Mouse (Mus musculus) liver, embryonic 16.5 days (tissue): Measurements from ENCODE around the gene Mapk12. TPM values are rescaled to one million over a fixed set of nuclear protein-coding genes. Genes with fewer than 3 reads are reported as not detected.

Source experiments
- ATAC-seq: fragments of 200-750 bp; cut with Nextera tagmentation; 2 replicates; pipeline ENCODE4 v1.8.0; 2017; ENCODE audit warnings: low read depth, mild to moderate bottlenecking, moderate number of reproducible peaks, moderate library complexity
- H3K27ac ChIP-seq: fragments of 300-500 bp; sonication (generic); 2 replicates; pipeline ENCODE4 v1.5.1; 2014; ENCODE audit warnings: mild to moderate bottlenecking, low read length
- H3K27me3 ChIP-seq: fragments of 300-500 bp; sonication (generic); 2 replicates; pipeline ENCODE4 v1.6.1; 2014; ENCODE audit warnings: low read depth, low read length, mixed read lengths; ENCODE audit not compliant: control insufficient read depth, insufficient read depth
- H3K36me3 ChIP-seq: fragments of 300-500 bp; sonication (generic); 2 replicates; pipeline ENCODE4 v1.6.1; 2014; ENCODE audit warnings: mild to moderate bottlenecking; ENCODE audit not compliant: control insufficient read depth, insufficient read depth
- H3K4me1 ChIP-seq: fragments of 300-500 bp; sonication (generic); 2 replicates; pipeline ENCODE4 v1.6.1; 2014; ENCODE audit warnings: low read depth, low read length, mixed read lengths; ENCODE audit not compliant: control insufficient read depth
- H3K4me2 ChIP-seq: fragments of 300-500 bp; sonication (generic); 2 replicates; pipeline ENCODE4 v1.6.1; 2014; ENCODE audit warnings: low read depth, low read length, mixed read lengths
- H3K4me3 ChIP-seq: fragments of 300-500 bp; sonication (generic); 2 replicates; pipeline ENCODE4 v1.5.1; 2014; ENCODE audit warnings: low read depth, mild to moderate bottlenecking, low read length
- H3K9ac ChIP-seq: fragments of 300-500 bp; sonication (generic); 2 replicates; pipeline ENCODE4 v1.6.1; 2014; ENCODE audit warnings: low read depth, low read length
- H3K9me3 ChIP-seq: fragments of 300-500 bp; sonication (generic); replicated peaks from 2 replicates; pipeline ENCODE4 v1.6.1; 2016; ENCODE audit warnings: low read length; ENCODE audit not compliant: control insufficient read depth
- WGBS: fragments of 180-500 bp; shearing (Covaris S2); extraction: QIAGEN DNeasy Blood & Tissue Kit; methylation state at CpG from one replicate; pipeline ENCODE4 v1.1.7; 2014; ENCODE audit not compliant: insufficient replicate concordance; 5-methylcytosine and 5-hydroxymethylcytosine counted together
- polyA plus RNA-seq: library from polyadenylated mRNA; unstranded; fragments of >200 nt; fragmentation: Nextera tagmentation; extraction: Ambion mirVana; gene quantifications from 2 replicates; pipeline ENCODE4 v1.2.1, GENCODE M21; 2015

Gene Mapk12
- polyA plus RNA-seq, 1 experiment from 2014 or later = 1.9 TPM

GRCm38 (mm10) chr15:89179630-89179964 is 39.1 kb upstream of the Mapk12 start:
- Histone ChIP-seq H3K27me3 (peaks cover 36% of the 10 kb centered on the region), H3K4me1 (peaks cover 25% of the 10 kb centered on the region), H3K36me3 (no peaks in the 10 kb centered on the region), H3K4me2 (peak overlapping the region; percentile 54), H3K27ac (peak overlapping the region; percentile 92), H3K9ac (peak overlapping the region; percentile 8), H3K9me3 (no peaks in the 10 kb centered on the region), H3K4me3 (peak overlapping the region; percentile 62)
- ATAC-seq = no peak
- WGBS = 18% methylated on average over 6 of the region's 6 CpGs

DNA sequence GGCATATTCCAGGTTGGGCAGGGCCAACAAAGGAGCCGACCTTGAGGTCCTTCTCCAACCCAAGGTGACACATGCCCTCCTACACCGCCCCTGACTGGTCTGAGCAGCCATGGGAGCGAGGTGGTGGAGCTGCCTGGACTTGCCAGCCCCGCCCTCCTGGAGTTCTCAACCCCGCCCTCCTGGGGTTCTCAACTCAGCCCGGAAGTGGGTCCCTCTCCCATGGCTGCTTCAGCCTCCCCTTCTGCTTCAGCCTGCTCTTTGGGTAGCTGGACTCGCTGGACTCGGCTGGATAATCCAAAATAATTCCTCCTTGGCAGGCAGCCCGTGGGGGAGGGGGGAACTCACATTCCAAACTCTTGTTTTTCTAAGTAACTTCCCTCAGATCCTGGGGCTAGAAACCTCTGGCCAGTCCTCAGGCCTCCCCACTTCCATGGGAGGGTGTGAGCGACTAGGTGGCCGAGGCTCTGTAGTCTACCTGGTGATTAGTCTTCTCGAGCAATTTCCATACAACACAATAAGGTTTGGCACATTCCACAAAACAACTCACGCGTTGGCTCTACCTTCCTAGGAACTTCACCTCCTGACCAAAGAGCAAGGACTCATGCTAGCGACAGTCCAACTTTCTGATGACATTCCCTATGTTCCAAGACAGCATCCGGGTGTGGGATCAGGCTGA is 38.6 kb upstream of the Mapk12 start:
- WGBS = 9% methylated on average over 16 of the region's 16 CpGs
- Histone ChIP-seq H3K4me2 (peak overlapping the region; percentile 54), H3K9ac (peak overlapping the region; percentile 28), H3K27me3 (peaks cover 41% of the 10 kb centered on the region), H3K4me1 (peaks cover 30% of the 10 kb centered on the region), H3K36me3 (no peaks in the 10 kb centered on the region), H3K4me3 (peak overlapping the region; percentile 62), H3K27ac (peak overlapping the region; percentile 92), H3K9me3 (no peaks in the 10 kb centered on the region)
- peak; percentile 44 for ATAC-seq

DNA sequence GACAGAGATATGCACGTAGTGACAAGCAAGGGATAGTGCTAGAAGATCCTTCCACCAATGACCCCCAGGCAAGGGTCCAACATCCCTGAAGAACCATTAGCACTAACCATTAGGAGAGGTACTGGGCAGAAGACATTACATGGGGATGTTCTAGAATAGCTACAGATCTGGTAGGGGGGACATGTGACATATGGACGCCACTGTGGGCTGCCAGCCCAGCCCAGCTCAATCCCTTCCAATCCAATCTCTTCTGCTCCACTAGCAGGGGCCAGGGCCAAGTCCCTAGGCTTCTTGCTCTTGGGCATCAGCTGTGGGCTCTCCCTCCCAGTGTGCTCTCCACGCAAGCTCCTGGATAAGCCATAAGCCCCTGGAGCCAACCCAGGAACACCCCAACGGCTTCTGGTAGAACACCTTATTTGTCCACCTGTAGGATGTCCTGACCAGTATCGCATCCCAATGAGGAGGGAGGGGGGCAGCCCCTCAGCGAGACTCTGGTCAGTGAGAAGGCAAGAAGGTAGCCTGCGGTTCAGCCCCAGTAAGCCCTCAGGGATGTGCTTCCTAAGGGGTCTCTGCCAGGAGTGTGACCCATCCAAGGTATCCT is 37.9 kb upstream of the Mapk12 start:
- Histone ChIP-seq H3K27ac (peak overlapping the region; percentile 92), H3K4me3 (peak overlapping the region; percentile 62), H3K9me3 (no peaks in the 10 kb centered on the region), H3K27me3 (peaks cover 49% of the 10 kb centered on the region), H3K9ac (peak overlapping the region; percentile 28; the same call in 1 of the 2 replicates), H3K36me3 (no peaks in the 10 kb centered on the region), H3K4me2 (peak overlapping the region; percentile 54), H3K4me1 (peaks cover 30% of the 10 kb centered on the region)
- 59% methylated on average over 7 of the region's 7 CpGs for WGBS
- no peak for ATAC-seq

GRCm38 (mm10) chr15:89177576-89178259 is 37.2 kb upstream of the Mapk12 start:
- Histone ChIP-seq H3K36me3 (no peaks in the 10 kb centered on the region), H3K4me3 (no peak overlapping the region), H3K9ac (peak overlapping the region; percentile 41; the same call in 1 of the 2 replicates), H3K27ac (peak overlapping the region; percentile 92), H3K9me3 (no peaks in the 10 kb centered on the region), H3K27me3 (peaks cover 55% of the 10 kb centered on the region), H3K4me2 (peak overlapping the region; percentile 54), H3K4me1 (peaks cover 30% of the 10 kb centered on the region)
- ATAC-seq = peak; percentile 63
- WGBS = 20% methylated on average over 4 of the region's 4 CpGs

DNA sequence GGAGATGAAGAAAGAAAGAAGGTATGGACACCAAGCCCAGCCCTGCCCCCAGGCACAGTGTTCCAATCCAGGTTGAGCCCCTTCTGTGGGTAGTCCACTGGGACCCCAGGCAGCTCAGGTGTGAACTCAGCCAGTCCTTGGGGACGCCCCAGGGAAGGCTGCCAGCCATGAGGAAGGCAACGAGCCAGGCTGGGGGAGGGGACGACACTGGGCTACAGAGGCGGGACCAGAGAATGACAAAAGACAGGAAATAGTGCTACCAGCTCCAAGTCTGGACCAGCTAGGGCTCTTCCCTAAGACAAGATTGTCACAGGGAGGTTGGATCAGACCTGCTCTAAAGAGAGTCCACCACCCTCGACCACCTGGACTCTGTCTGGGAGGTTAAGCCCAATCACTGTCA is 36.6 kb upstream of the Mapk12 start:
- H3K27ac ChIP-seq = peak overlapping the region; percentile 92
- peaks cover 36% of the 10 kb centered on the region for H3K4me1 ChIP-seq
- peak overlapping the region; percentile 41; the same call in 1 of the 2 replicates for H3K9ac ChIP-seq
- H3K36me3 ChIP-seq = no peaks in the 10 kb centered on the region
- H3K9me3 ChIP-seq = no peaks in the 10 kb centered on the region
- WGBS = 6% methylated on average over 5 of the region's 5 CpGs
- H3K27me3 ChIP-seq = peaks cover 61% of the 10 kb centered on the region
- H3K4me3 ChIP-seq = no peak overlapping the region
- peak overlapping the region; percentile 54 for H3K4me2 ChIP-seq
- peak; percentile 17; the same call in 1 of the 2 replicates for ATAC-seq

DNA sequence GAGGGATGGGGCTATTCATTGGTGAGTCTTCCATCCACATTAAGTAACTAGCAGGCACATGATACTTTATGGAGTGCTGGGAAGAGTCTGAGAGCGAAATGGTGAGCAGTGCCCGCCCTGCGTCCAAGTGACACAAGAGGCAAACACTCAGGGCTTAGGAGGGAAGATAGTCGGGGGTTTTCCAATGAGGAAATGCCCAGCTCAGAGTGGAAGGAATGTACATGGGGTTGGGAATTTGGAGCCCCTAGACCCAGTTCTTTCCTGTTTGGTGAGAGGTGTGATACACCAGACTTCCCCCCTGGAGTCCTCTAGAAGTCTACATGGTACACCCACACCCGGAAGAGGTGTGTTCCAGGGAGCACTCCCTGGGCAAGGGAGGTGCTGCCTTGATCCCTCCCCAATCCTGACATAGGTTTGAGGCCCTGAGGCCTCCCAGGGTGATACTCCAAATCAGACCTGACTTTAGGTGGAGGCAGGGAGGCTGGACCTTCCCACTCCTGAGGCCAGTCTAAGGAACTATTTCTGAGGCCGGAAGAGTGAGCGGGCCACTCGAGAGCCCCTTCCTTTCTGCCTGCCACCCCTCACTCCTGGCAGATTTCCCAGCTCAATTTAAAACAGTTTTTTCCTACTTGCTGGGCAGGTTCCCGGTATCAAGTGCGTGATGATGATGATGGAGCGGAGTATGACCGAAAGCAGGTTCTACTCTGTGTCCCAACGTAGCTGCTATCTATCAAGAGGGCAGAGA is 35.1 kb upstream of the Mapk12 start:
- no peak for ATAC-seq
- no peaks in the 10 kb centered on the region for H3K36me3 ChIP-seq
- H3K4me1 ChIP-seq = peaks cover 47% of the 10 kb centered on the region
- peaks cover 52% of the 10 kb centered on the region for H3K27me3 ChIP-seq
- no peak overlapping the region for H3K9ac ChIP-seq
- H3K4me3 ChIP-seq = no peak overlapping the region
- WGBS = 69% methylated on average over 13 of the region's 13 CpGs
- no peaks in the 10 kb centered on the region for H3K9me3 ChIP-seq
- H3K4me2 ChIP-seq = no peak overlapping the region
- no peak overlapping the region for H3K27ac ChIP-seq

DNA sequence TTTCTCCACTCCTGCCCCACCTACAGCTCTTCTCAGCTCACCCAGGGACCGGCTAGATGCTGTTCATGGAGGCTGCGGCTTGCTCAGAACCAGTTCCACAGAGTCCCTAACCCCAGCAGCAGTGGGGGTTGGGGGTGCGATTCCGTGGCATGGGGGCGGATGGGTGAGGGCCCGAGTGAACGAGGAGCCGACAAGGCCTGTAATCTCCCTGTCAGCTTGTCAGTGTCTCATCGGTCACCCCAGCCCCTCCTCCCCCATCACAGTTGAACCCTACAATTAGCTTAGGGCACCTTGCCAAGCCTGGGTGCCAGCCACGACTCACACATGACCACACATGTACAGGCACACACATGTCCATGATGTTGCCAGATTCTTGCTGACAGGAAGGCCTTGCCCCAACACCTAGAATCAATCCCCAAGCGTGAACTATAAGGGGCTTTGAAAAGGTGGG is 34.4 kb upstream of the Mapk12 start:
- Histone ChIP-seq H3K27me3 (peaks cover 45% of the 10 kb centered on the region), H3K36me3 (no peaks in the 10 kb centered on the region), H3K4me3 (no peak overlapping the region), H3K9me3 (no peaks in the 10 kb centered on the region), H3K9ac (no peak overlapping the region), H3K4me2 (no peak overlapping the region), H3K4me1 (peaks cover 52% of the 10 kb centered on the region), H3K27ac (no peak overlapping the region)
- 55% methylated on average over 11 of the region's 11 CpGs for WGBS
- no peak for ATAC-seq

- peak; percentile 63 for ATAC-seq
- H3K4me1 ChIP-seq = peaks cover 61% of the 10 kb centered on the region
- WGBS = 5% methylated on average over 15 of the region's 15 CpGs
- H3K9ac ChIP-seq = no peak overlapping the region; the same call in none of the 2 replicates
- H3K4me2 ChIP-seq = peak overlapping the region; percentile 72
- H3K27me3 ChIP-seq = peaks cover 36% of the 10 kb centered on the region
- H3K4me3 ChIP-seq = peak overlapping the region; percentile 59
- no peaks in the 10 kb centered on the region for H3K9me3 ChIP-seq
- H3K27ac ChIP-seq = peak overlapping the region; percentile 66
- H3K36me3 ChIP-seq = no peaks in the 10 kb centered on the region
Measured at GRCm38 (mm10) chr15:89173906-89174214, 33.4 kb upstream of the Mapk12 start.
